19 mouse cellular contexts compared by ENCODE assay signal in genomic region chr10:44388706-44389233, GRCm38 (mm10).
"Had no signal": no experiment of that assay in that cellular context is flagged by ENCODE, and none has a peak within 500 bp of the region (broad histone marks: within the 10 kb centered on the region; RNA-seq: fewer than 3 reads in every experiment).

No protein-coding gene starts in this region.

- H3K27me3 ChIP-seq: liver, embryonic 13.5 days; midbrain, embryonic 13.5 days; neural tube, embryonic 12.5 days; neural tube, embryonic 15.5 days had no signal

- H3K9ac ChIP-seq: liver, embryonic 13.5 days; midbrain, embryonic 13.5 days; neural tube, embryonic 12.5 days; neural tube, embryonic 15.5 days had no signal

- H3K36me3 ChIP-seq: liver, embryonic 13.5 days; midbrain, embryonic 13.5 days; neural tube, embryonic 12.5 days; neural tube, embryonic 15.5 days had no signal

- ATAC-seq: intestine, embryonic 16.5 days; midbrain, embryonic 13.5 days had no signal

- H3K27ac ChIP-seq: left cerebral cortex, adult 2 months; liver, embryonic 13.5 days; midbrain, embryonic 13.5 days; neural tube, embryonic 12.5 days; neural tube, embryonic 15.5 days; stomach, postnatal 0 days had no signal

- H3K4me3 ChIP-seq: left cerebral cortex, adult 2 months; liver, embryonic 13.5 days; midbrain, embryonic 13.5 days; neural tube, embryonic 12.5 days; neural tube, embryonic 15.5 days had no signal

- H3K4me2 ChIP-seq: liver, embryonic 13.5 days; midbrain, embryonic 13.5 days; neural tube, embryonic 12.5 days; neural tube, embryonic 15.5 days had no signal

- H3K9me3 ChIP-seq: liver, embryonic 13.5 days; midbrain, embryonic 13.5 days; neural tube, embryonic 12.5 days; neural tube, embryonic 15.5 days had no signal

- H3K4me1 ChIP-seq: midbrain, embryonic 13.5 days; neural tube, embryonic 12.5 days; neural tube, embryonic 15.5 days had no signal

- DNase-seq: kidney, adult 18-20 months; kidney, postnatal 10 days; kidney, postnatal 36 days; layer of hippocampus, postnatal 36 days; liver, embryonic 13.5 days; lung, postnatal 14 days; lung, postnatal 4 days; right cerebral cortex, adult 18-20 months; right cerebral cortex, postnatal 14 days; right cerebral cortex, postnatal 4 days; thymus, adult 2 months; thymus, postnatal 14 days; thymus, postnatal 4 days had no signal
